Mouse (Mus musculus): ENCODE results near the gene Ipo13. TPM values are rescaled to one million over a fixed set of nuclear protein-coding genes. Genes with fewer than 3 reads are reported as not detected.

The Ipo13 gene
- polyA plus RNA-seq, 1 experiment from 2014 or later, result 66.9 TPM

- no peak for ATAC-seq
- Histone ChIP-seq H3K27me3 (ENCODE audit: control insufficient read depth, insufficient read depth, low read depth, low read length) (no peaks in the 10 kb centered on the region), H3K27ac (ENCODE audit: low read length) (no peak overlapping the region), H3K9me3 (replicated peaks; ENCODE audit: control insufficient read depth, low read length, poor library complexity, severe bottlenecking) (no peaks in the 10 kb centered on the region), H3K4me3 (ENCODE audit: low read depth, low read length) (no peak overlapping the region), H3K4me1 (ENCODE audit: control insufficient read depth, insufficient read depth, low read length) (peaks cover 3% of the 10 kb centered on the region; the same call in 1 of the 2 replicates), H3K9ac (ENCODE audit: low read depth, low read length) (no peak overlapping the region), H3K36me3 (ENCODE audit: control insufficient read depth, insufficient read depth, low read length) (no peaks in the 10 kb centered on the region), H3K4me2 (ENCODE audit: low read length) (no peak overlapping the region)
- 78% methylated on average over 6 of the region's 6 CpGs for WGBS
Measured at GRCm38 (mm10) chr4:117867000-117867399, 47.8 kb downstream of the Ipo13 start.

- ATAC-seq, result no peak
- Histone ChIP-seq H3K4me2 (ENCODE audit: low read length) (no peak overlapping the region), H3K27me3 (ENCODE audit: control insufficient read depth, insufficient read depth, low read depth, low read length) (no peaks in the 10 kb centered on the region), H3K4me1 (ENCODE audit: control insufficient read depth, insufficient read depth, low read length) (peaks cover 3% of the 10 kb centered on the region; the same call in 1 of the 2 replicates), H3K27ac (ENCODE audit: low read length) (0 out of 2 replicates have a peak overlapping the region, but pooled peaks have one; percentile 9), H3K36me3 (ENCODE audit: control insufficient read depth, insufficient read depth, low read length) (no peaks in the 10 kb centered on the region), H3K9me3 (replicated peaks; ENCODE audit: control insufficient read depth, low read length, poor library complexity, severe bottlenecking) (no peaks in the 10 kb centered on the region), H3K4me3 (ENCODE audit: low read depth, low read length) (no peak overlapping the region), H3K9ac (ENCODE audit: low read depth, low read length) (0 out of 2 replicates have a peak overlapping the region, but pooled peaks have one; percentile 10)
- WGBS, result 62% methylated on average over 9 of the region's 9 CpGs
Measured at GRCm38 (mm10) chr4:117866083-117866482, 48.7 kb downstream of the Ipo13 start.

- Histone ChIP-seq H3K36me3 (ENCODE audit: control insufficient read depth, insufficient read depth, low read length) (no peaks in the 10 kb centered on the region), H3K4me2 (ENCODE audit: low read length) (no peak overlapping the region), H3K4me3 (ENCODE audit: low read depth, low read length) (no peak overlapping the region), H3K27ac (ENCODE audit: low read length) (no peak overlapping the region), H3K9ac (ENCODE audit: low read depth, low read length) (no peak overlapping the region), H3K9me3 (replicated peaks; ENCODE audit: control insufficient read depth, low read length, poor library complexity, severe bottlenecking) (no peaks in the 10 kb centered on the region), H3K4me1 (ENCODE audit: control insufficient read depth, insufficient read depth, low read length) (peaks cover 3% of the 10 kb centered on the region; the same call in 1 of the 2 replicates), H3K27me3 (ENCODE audit: control insufficient read depth, insufficient read depth, low read depth, low read length) (no peaks in the 10 kb centered on the region)
- WGBS, result 36% methylated on average over 4 of the region's 4 CpGs
- ATAC-seq, result peak; percentile 80
Measured at GRCm38 (mm10) chr4:117862823-117863222, 52.0 kb downstream of the Ipo13 start.

DNA sequence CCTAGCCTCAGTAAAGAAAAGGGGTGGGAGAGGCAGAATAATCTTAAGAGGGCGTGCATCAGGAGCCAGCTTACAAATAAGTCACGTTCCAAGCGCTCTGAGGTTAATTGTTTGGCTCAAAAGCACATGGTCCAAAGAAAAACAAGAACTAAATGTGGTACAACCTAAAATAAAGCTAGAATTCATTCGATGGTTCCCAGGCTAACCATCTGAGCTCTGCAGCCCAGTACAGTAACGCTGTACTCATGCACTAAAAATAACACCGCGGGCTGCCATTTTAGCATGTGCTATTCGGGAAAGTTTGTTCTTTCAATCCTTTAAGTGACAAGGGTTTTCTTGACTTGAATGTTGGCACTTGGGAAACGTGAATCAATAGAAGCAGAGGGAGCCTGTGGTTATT is 54.2 kb downstream of the Ipo13 start:
- Histone ChIP-seq H3K36me3 (ENCODE audit: control insufficient read depth, insufficient read depth, low read length) (no peaks in the 10 kb centered on the region), H3K4me2 (ENCODE audit: low read length) (no peak overlapping the region), H3K9me3 (replicated peaks; ENCODE audit: control insufficient read depth, low read length, poor library complexity, severe bottlenecking) (no peaks in the 10 kb centered on the region), H3K4me1 (ENCODE audit: control insufficient read depth, insufficient read depth, low read length) (peaks cover 3% of the 10 kb centered on the region; the same call in 1 of the 2 replicates), H3K27me3 (ENCODE audit: control insufficient read depth, insufficient read depth, low read depth, low read length) (no peaks in the 10 kb centered on the region), H3K27ac (ENCODE audit: low read length) (no peak overlapping the region), H3K4me3 (ENCODE audit: low read depth, low read length) (no peak overlapping the region), H3K9ac (ENCODE audit: low read depth, low read length) (no peak overlapping the region)
- ATAC-seq, result no peak
- WGBS, result 83% methylated on average over 9 of the region's 9 CpGs

DNA sequence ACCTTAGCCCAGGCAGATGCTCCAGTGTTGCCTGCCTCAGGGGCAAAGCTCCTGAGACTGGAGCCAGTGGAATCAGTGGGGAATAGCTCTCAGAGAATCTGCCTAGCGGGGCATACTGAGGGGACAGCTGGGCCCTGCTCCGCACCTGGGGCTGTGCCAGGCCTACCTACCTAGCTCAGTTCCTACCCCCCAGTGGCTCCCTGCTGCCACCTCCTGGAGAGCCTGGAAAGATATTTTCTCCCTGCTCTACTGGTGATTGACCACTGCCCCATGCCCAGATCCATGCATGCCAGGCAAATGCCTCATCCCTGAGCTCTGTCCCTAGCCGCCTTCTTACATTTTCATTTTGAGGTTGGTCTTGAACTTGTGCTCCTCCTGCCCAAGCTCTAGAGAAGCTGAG is 56.0 kb downstream of the Ipo13 start:
- Histone ChIP-seq H3K4me1 (ENCODE audit: control insufficient read depth, insufficient read depth, low read length) (peaks cover 3% of the 10 kb centered on the region; the same call in 1 of the 2 replicates), H3K4me2 (ENCODE audit: low read length) (no peak overlapping the region), H3K36me3 (ENCODE audit: control insufficient read depth, insufficient read depth, low read length) (no peaks in the 10 kb centered on the region), H3K4me3 (ENCODE audit: low read depth, low read length) (no peak overlapping the region), H3K9me3 (replicated peaks; ENCODE audit: control insufficient read depth, low read length, poor library complexity, severe bottlenecking) (no peaks in the 10 kb centered on the region), H3K9ac (ENCODE audit: low read depth, low read length) (no peak overlapping the region), H3K27ac (ENCODE audit: low read length) (no peak overlapping the region), H3K27me3 (ENCODE audit: control insufficient read depth, insufficient read depth, low read depth, low read length) (no peaks in the 10 kb centered on the region)
- ATAC-seq, result no peak
- WGBS, result 69% methylated on average over 3 of the region's 3 CpGs

- peak overlapping the region; percentile 38; the same call in 1 of the 2 replicates for H3K27ac ChIP-seq (ENCODE audit: low read length)
- WGBS, result 75% methylated on average over 9 of the region's 9 CpGs
- H3K4me1 ChIP-seq (ENCODE audit: control insufficient read depth, insufficient read depth, low read length), result no peaks in the 10 kb centered on the region
- H3K9ac ChIP-seq (ENCODE audit: low read depth, low read length), result no peak overlapping the region
- no peak overlapping the region for H3K4me2 ChIP-seq (ENCODE audit: low read length)
- no peaks in the 10 kb centered on the region for H3K9me3 ChIP-seq (replicated peaks; ENCODE audit: control insufficient read depth, low read length, poor library complexity, severe bottlenecking)
- H3K27me3 ChIP-seq (ENCODE audit: control insufficient read depth, insufficient read depth, low read depth, low read length), result no peaks in the 10 kb centered on the region
- 0 out of 2 replicates have a peak, but pooled peaks have one; percentile 4 for ATAC-seq
- H3K36me3 ChIP-seq (ENCODE audit: control insufficient read depth, insufficient read depth, low read length), result no peaks in the 10 kb centered on the region
- no peak overlapping the region for H3K4me3 ChIP-seq (ENCODE audit: low read depth, low read length)
Measured at GRCm38 (mm10) chr4:117855146-117855545, 59.7 kb downstream of the Ipo13 start.

DNA sequence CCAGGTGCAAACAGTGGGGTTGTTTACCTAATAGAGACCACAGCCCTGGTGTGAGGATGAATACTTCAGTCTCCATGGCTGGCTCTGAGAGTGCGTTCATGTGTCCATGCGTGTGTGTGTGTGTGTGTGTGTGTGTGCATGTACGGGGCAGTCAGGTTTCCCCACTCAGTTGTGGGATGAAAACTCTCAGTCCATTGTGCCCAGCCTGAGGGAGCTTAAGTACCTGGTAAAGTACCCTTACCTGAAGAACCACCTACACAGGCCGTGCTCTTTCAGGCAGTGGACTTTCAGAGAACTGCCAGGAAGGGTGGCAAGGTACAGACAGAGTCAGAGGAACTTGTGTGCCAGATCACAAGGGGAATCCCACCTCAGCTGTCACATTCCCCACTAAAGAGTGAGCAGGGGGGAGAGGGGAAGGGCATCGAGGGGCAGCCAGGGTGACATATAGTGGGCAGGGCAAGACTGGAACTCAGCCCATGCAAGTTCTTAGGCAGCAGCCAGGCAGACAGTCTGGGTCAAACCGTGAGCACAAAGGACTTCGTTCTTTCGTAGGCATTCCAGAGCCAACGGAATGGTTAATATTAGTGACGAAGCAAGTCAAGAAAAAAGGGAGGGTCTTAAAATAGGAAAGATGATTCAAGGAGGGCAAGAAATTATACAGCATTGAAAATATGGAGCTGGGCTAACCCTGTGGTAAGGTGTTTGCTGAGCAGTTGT is 62.5 kb downstream of the Ipo13 start:
- 90% methylated on average over 10 of the region's 10 CpGs for WGBS
- Histone ChIP-seq H3K9me3 (replicated peaks; ENCODE audit: control insufficient read depth, low read length, poor library complexity, severe bottlenecking) (no peaks in the 10 kb centered on the region), H3K36me3 (ENCODE audit: control insufficient read depth, insufficient read depth, low read length) (no peaks in the 10 kb centered on the region), H3K27me3 (ENCODE audit: control insufficient read depth, insufficient read depth, low read depth, low read length) (no peaks in the 10 kb centered on the region), H3K4me2 (ENCODE audit: low read length) (no peak overlapping the region), H3K9ac (ENCODE audit: low read depth, low read length) (no peak overlapping the region), H3K4me1 (ENCODE audit: control insufficient read depth, insufficient read depth, low read length) (peaks cover 4% of the 10 kb centered on the region; the same call in 1 of the 2 replicates), H3K4me3 (ENCODE audit: low read depth, low read length) (no peak overlapping the region), H3K27ac (ENCODE audit: low read length) (no peak overlapping the region)
- ATAC-seq, result no peak

- Histone ChIP-seq H3K27me3 (ENCODE audit: control insufficient read depth, insufficient read depth, low read depth, low read length) (no peaks in the 10 kb centered on the region), H3K9ac (ENCODE audit: low read depth, low read length) (no peak overlapping the region), H3K4me1 (ENCODE audit: control insufficient read depth, insufficient read depth, low read length) (peaks cover 4% of the 10 kb centered on the region; the same call in 1 of the 2 replicates), H3K36me3 (ENCODE audit: control insufficient read depth, insufficient read depth, low read length) (no peaks in the 10 kb centered on the region), H3K27ac (ENCODE audit: low read length) (no peak overlapping the region; the same call in 1 of the 2 replicates), H3K9me3 (replicated peaks; ENCODE audit: control insufficient read depth, low read length, poor library complexity, severe bottlenecking) (no peaks in the 10 kb centered on the region), H3K4me2 (ENCODE audit: low read length) (no peak overlapping the region), H3K4me3 (ENCODE audit: low read depth, low read length) (no peak overlapping the region)
- WGBS, result 74% methylated on average over 7 of the region's 7 CpGs
- no peak for ATAC-seq
Measured at GRCm38 (mm10) chr4:117850871-117851270, 63.9 kb downstream of the Ipo13 start.

DNA sequence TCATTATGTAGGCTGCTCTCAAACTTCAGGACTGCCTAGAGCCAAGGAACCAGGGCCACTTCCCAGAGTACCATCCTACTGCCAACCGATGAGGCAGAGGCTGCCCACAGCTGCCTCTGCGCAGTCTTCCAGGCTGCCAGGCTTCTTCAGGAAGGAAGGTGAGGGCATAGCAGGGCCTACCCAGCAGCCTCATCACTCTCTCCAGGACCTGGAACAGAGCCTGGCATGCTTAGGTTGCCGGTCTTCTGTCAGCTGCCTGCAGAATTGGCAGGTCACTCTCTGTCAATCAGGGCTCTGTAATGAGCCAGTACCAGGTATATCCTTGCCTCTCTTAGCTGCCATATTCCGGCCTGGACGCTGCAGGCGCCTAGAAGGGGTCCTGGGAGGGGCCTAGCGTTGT is 64.6 kb downstream of the Ipo13 start:
- Histone ChIP-seq H3K4me1 (ENCODE audit: control insufficient read depth, insufficient read depth, low read length) (peaks cover 4% of the 10 kb centered on the region; the same call in 1 of the 2 replicates), H3K4me3 (ENCODE audit: low read depth, low read length) (no peak overlapping the region), H3K4me2 (ENCODE audit: low read length) (no peak overlapping the region), H3K27me3 (ENCODE audit: control insufficient read depth, insufficient read depth, low read depth, low read length) (no peaks in the 10 kb centered on the region), H3K9ac (ENCODE audit: low read depth, low read length) (no peak overlapping the region), H3K27ac (ENCODE audit: low read length) (peak overlapping the region; percentile 45; the same call in 1 of the 2 replicates), H3K36me3 (ENCODE audit: control insufficient read depth, insufficient read depth, low read length) (no peaks in the 10 kb centered on the region), H3K9me3 (replicated peaks; ENCODE audit: control insufficient read depth, low read length, poor library complexity, severe bottlenecking) (no peaks in the 10 kb centered on the region)
- 78% methylated on average over 7 of the region's 7 CpGs for WGBS
- ATAC-seq, result no peak
